Mouse (Mus musculus): ENCODE measurements around the gene Lhx4.

Lhx4 gene

GRCm38 (mm10) chr1:155751484-155752255 is at the start of gene Lhx4:
Gene Lhx4 (minus strand): TSS chr1:155751684.
- in situ Hi-C loops (cut with MboI, MseI): no loop called here

- in situ Hi-C loops (cut with MboI, MseI): no loop called here
These were observed 46.5 kb upstream of the Lhx4 start for GRCm38 (mm10) chr1:155798000-155798399.

GRCm38 (mm10) chr1:155797425-155797824 is 45.9 kb upstream of the Lhx4 start:
- in situ Hi-C loops (cut with MboI, MseI): no loop called here

- in situ Hi-C loops (cut with MboI, MseI): no loop called here
These were observed 45.4 kb upstream of the Lhx4 start for GRCm38 (mm10) chr1:155796757-155797405.

GRCm38 (mm10) chr1:155795791-155796233 is 44.3 kb upstream of the Lhx4 start:
- in situ Hi-C loops (cut with MboI, MseI): no loop called here

GRCm38 (mm10) chr1:155794855-155795254 is 43.4 kb upstream of the Lhx4 start:
- in situ Hi-C loops (cut with MboI, MseI): no loop called here

GRCm38 (mm10) chr1:155791919-155792318 is 40.4 kb upstream of the Lhx4 start:
- in situ Hi-C loops (cut with MboI, MseI): no loop called here

GRCm38 (mm10) chr1:155790111-155790974 is 38.9 kb upstream of the Lhx4 start:
- in situ Hi-C loops (cut with MboI, MseI): no loop called here

- in situ Hi-C loops (cut with MboI, MseI): loop anchor here (5.0 kb wide), 1 partner anchor 209 kb away; no protein-coding TSS in a partner anchor
These were observed 34.4 kb upstream of the Lhx4 start for GRCm38 (mm10) chr1:155785886-155786285.

- in situ Hi-C loops (cut with MboI, MseI): loop anchor here (5.0 kb wide), 1 partner anchor 207 kb away; no protein-coding TSS in a partner anchor
These were observed 33.1 kb upstream of the Lhx4 start for GRCm38 (mm10) chr1:155784343-155785205.

- in situ Hi-C loops (cut with MboI, MseI): no loop called here
These were observed 30.9 kb upstream of the Lhx4 start for GRCm38 (mm10) chr1:155782382-155782781.

- in situ Hi-C loops (cut with MboI, MseI): no loop called here
These were observed 26.4 kb upstream of the Lhx4 start for GRCm38 (mm10) chr1:155777641-155778625.

- in situ Hi-C loops (cut with MboI, MseI): no loop called here
These were observed 7.7 kb upstream of the Lhx4 start for GRCm38 (mm10) chr1:155759167-155759566.

GRCm38 (mm10) chr1:155758711-155759110 is 7.2 kb upstream of the Lhx4 start:
- in situ Hi-C loops (cut with MboI, MseI): no loop called here

GRCm38 (mm10) chr1:155757621-155758020 is 6.1 kb upstream of the Lhx4 start:
- in situ Hi-C loops (cut with MboI, MseI): no loop called here

GRCm38 (mm10) chr1:155753411-155753810 is 1.9 kb upstream of the Lhx4 start:
- in situ Hi-C loops (cut with MboI, MseI): no loop called here

GRCm38 (mm10) chr1:155750517-155751178 is 836 bp downstream of the Lhx4 start:
- in situ Hi-C loops (cut with MboI, MseI): no loop called here

- in situ Hi-C loops (cut with MboI, MseI): no loop called here
These were observed 3.6 kb downstream of the Lhx4 start for GRCm38 (mm10) chr1:155747911-155748310.

GRCm38 (mm10) chr1:155747011-155747410 is 4.5 kb downstream of the Lhx4 start:
- in situ Hi-C loops (cut with MboI, MseI): no loop called here

All from regulatory T cell (primary cell).